In the genomic region with DNA sequence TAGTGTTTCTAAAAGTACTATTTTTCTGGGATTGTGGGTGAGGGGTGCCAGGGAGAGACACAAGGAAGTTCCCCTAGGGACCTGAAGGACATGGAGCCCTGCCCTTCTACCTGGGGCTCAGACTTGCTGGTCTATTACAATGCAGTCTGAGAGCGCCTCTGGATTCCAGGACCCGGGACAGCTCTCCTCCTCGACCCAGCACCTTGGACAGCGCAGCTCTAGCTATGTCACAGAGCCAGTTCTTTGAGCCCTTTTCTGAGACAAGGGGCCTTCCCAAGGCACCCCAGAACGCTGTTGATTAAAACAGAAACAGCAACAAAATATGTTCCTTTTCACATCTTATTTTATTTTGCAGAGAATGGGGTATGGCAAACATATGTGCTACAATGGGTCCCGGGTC, we compare ENCODE assay signal across 9 mouse cellular contexts. TPM values are rescaled to one million over a fixed set of nuclear protein-coding genes. Genes with fewer than 3 reads are reported as not detected.
DNase-seq lines count a peak whose midpoint lies in the region; ATAC-seq and TF ChIP-seq lines count a peak whose summit lies in the region.
"Had no signal": no experiment of that assay in that cellular context is flagged by ENCODE, and none has a peak within 500 bp of the region (broad histone marks: within the 10 kb centered on the region; RNA-seq: fewer than 3 reads in every experiment).

No protein-coding gene starts in this region.

- 5% methylated on average over 6 of the region's 6 CpGs for WGBS in lung, postnatal 0 days

- no peaks in the 10 kb centered on the region for H3K4me1 ChIP-seq in lung, postnatal 0 days (ENCODE audit: insufficient read depth, low read depth, low read length)
- H3K4me1 ChIP-seq: megakaryocyte, embryonic 14.5 days had no signal

- no peak overlapping the region for H3K9ac ChIP-seq in lung, postnatal 0 days (replicated peaks; ENCODE audit: low read depth)

- H3K36me3 ChIP-seq in lung, postnatal 0 days (ENCODE audit: insufficient read depth, low read length): no peaks in the 10 kb centered on the region

- peak; percentile 52; the same call in 1 of the 2 replicates for ATAC-seq in lung, postnatal 0 days

- H3K4me2 ChIP-seq in lung, postnatal 0 days (replicated peaks; ENCODE audit: low read depth, low read length): no peak overlapping the region

- H3K4me3 ChIP-seq in lung, postnatal 0 days (ENCODE audit: low read depth, low read length): no peak overlapping the region
- H3K4me3 ChIP-seq: megakaryocyte, embryonic 14.5 days had no signal

- no peak overlapping the region for H3K27ac ChIP-seq in lung, postnatal 0 days (ENCODE audit: low read length)

- no peak for TF ChIP-seq EP300 in lung, postnatal 0 days (IDR thresholded peaks at IDR 0.05)

- peak; percentile 25 for DNase-seq in right cerebral cortex, postnatal 4 days
- no peak for DNase-seq in right cerebral cortex, adult 18-20 months
- peak; percentile 88 for DNase-seq in adrenal gland, postnatal 10 days
- peak; percentile 72 to 80 for DNase-seq in heart, postnatal 36 days
- DNase-seq in lung, postnatal 0 days (ENCODE audit: low spot score): peak; percentile 70
- peak; percentile 45 for DNase-seq in thymus, postnatal 25 days
- no peak for DNase-seq in right cerebral cortex, postnatal 14 days
- DNase-seq in cerebellum, postnatal 4 days (ENCODE audit: low spot score in 2 of 2): no peak

- intact Hi-C loops in heart, postnatal 36 days (cut with DNase I): no loop called here

- no peak for TF ChIP-seq CTCF in lung, postnatal 0 days (IDR thresholded peaks at IDR 0.05)

- H3K9me3 ChIP-seq in lung, postnatal 0 days (ENCODE audit: low read length): no peaks in the 10 kb centered on the region
- H3K9me3 ChIP-seq: megakaryocyte, embryonic 14.5 days had no signal

- 0 out of 2 replicates have a peak, but pooled peaks cover 3% of the 10 kb centered on the region for H3K27me3 ChIP-seq in lung, postnatal 0 days (replicated peaks; ENCODE audit: insufficient read depth, low read length)

RNA-seq across cellular contexts. Expression of a gene that starts 25.9 kb away (rescaled TPM):
- 10 to 100 TPM; 29.3 to 36.6 TPM for total RNA-seq in adrenal gland, postnatal 10 days (2021)
- total RNA-seq in heart, postnatal 36 days (2021): 10 to 100 TPM; 41.8 to 69.2 TPM
- polyA plus RNA-seq in lung, postnatal 0 days (2015; fragmentation: Nextera tagmentation; extraction: Ambion mirVana): 39.4 and 41.2 TPM in 2 replicates

RNA-seq across cellular contexts. Expression of a gene that starts 31.7 kb away (rescaled TPM):
- 10 to 100 TPM; 23.7 to 31.8 TPM for total RNA-seq in adrenal gland, postnatal 10 days (2021)
- total RNA-seq in heart, postnatal 36 days (2021): 10 to 100 TPM; 32.6 to 53.9 TPM
- polyA plus RNA-seq in lung, postnatal 0 days (2015; fragmentation: Nextera tagmentation; extraction: Ambion mirVana): 29.3 and 30.9 TPM in 2 replicates

RNA-seq across cellular contexts. Expression of a gene that starts 32.1 kb away (rescaled TPM):
- under 1 TPM; 0.12 to 0.30 TPM for total RNA-seq in adrenal gland, postnatal 10 days (2021)
- total RNA-seq in heart, postnatal 36 days (2021): not detected
- 0.04 and 0.12 TPM in 2 replicates for polyA plus RNA-seq in lung, postnatal 0 days (2015; fragmentation: Nextera tagmentation; extraction: Ambion mirVana)

RNA-seq across cellular contexts. Expression of a gene that starts 38.5 kb away (rescaled TPM):
- total RNA-seq in adrenal gland, postnatal 10 days (2021): 10 to 100 TPM; 30.0 to 42.6 TPM
- total RNA-seq in heart, postnatal 36 days (2021): 10 to 100 TPM; 39.8 to 72.6 TPM
- polyA plus RNA-seq in lung, postnatal 0 days (2015; fragmentation: Nextera tagmentation; extraction: Ambion mirVana): 46.6 and 55.1 TPM in 2 replicates

Comparison
In these comparisons a context has a peak if more than half of its experiments do, and no peak if none do; other contexts are left out.
1. DNase-seq: peak in right cerebral cortex, postnatal 4 days (single experiment), adrenal gland, postnatal 10 days (single experiment), heart, postnatal 36 days (2 of 2), lung, postnatal 0 days (single experiment) and thymus, postnatal 25 days (single experiment); none in right cerebral cortex, adult 18-20 months (single experiment), right cerebral cortex, postnatal 14 days (single experiment) and cerebellum, postnatal 4 days (0 of 2).